21 mouse cellular contexts compared by ENCODE assay signal in the genomic region with DNA sequence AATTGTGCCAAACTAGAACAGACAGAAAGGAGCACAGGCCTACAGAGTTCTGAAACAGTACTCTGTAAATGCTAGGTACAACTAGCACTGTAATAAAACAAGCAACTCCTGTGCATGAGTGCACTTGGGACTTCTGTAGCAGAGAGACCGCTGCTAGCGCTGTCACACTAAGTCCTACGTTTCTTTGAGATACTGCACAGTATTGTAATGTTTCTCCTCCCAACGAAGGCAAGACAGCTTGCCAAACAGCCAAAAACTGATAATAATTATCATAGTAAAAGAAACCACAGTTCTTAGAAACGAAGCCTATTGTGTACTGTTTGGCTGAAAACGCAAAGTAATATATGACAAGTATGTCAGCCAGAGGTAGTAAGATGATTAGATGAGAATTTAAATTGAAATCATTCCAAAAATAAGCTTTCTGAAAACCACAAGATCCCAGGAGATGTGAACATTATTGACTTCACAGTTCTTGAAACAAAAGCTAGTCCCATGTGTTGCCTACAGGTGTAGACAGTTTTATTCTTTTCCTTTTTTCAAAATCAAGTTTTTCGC.
DNase-seq lines count a peak whose midpoint lies in the region; ATAC-seq and TF ChIP-seq lines count a peak whose summit lies in the region.
"Had no signal": no experiment of that assay in that cellular context is flagged by ENCODE, and none has a peak within 500 bp of the region (broad histone marks: within the 10 kb centered on the region; RNA-seq: fewer than 3 reads in every experiment).

No protein-coding gene starts in this region.

- H3K27ac ChIP-seq in heart, embryonic 12.5 days (ENCODE audit: poor library complexity, severe bottlenecking), result 0 out of 2 replicates have a peak overlapping the region, but pooled peaks have one; percentile 16
- H3K27ac ChIP-seq in heart, embryonic 11.5 days (ENCODE audit: low read depth, low read length), result no peak overlapping the region
- no peak overlapping the region for H3K27ac ChIP-seq in liver, postnatal 0 days (ENCODE audit: low read depth)
- no peak overlapping the region for H3K27ac ChIP-seq in hindbrain, postnatal 0 days
- H3K27ac ChIP-seq: embryonic facial prominence, embryonic 12.5 days; forebrain, embryonic 12.5 days; heart, embryonic 10.5 days; hindbrain, embryonic 10.5 days; hindbrain, embryonic 15.5 days had no signal

- no peaks in the 10 kb centered on the region for H3K36me3 ChIP-seq in heart, embryonic 12.5 days
- H3K36me3 ChIP-seq in heart, embryonic 11.5 days (ENCODE audit: control insufficient read depth, insufficient read depth, low read length), result no peaks in the 10 kb centered on the region
- H3K36me3 ChIP-seq in liver, postnatal 0 days (replicated peaks; ENCODE audit: insufficient read depth, low read length), result no peaks in the 10 kb centered on the region
- no peaks in the 10 kb centered on the region for H3K36me3 ChIP-seq in hindbrain, postnatal 0 days (ENCODE audit: insufficient read depth, low read length)
- H3K36me3 ChIP-seq: embryonic facial prominence, embryonic 12.5 days; forebrain, embryonic 12.5 days; heart, embryonic 10.5 days; hindbrain, embryonic 10.5 days; hindbrain, embryonic 15.5 days had no signal

- TF ChIP-seq EP300 in liver, postnatal 0 days (IDR thresholded peaks at IDR 0.05; ENCODE audit: low read depth), result 0 out of 2 replicates have a peak, but pooled peaks have one; percentile 23

- H3K27me3 ChIP-seq in heart, embryonic 12.5 days (replicated peaks), result no peaks in the 10 kb centered on the region
- H3K27me3 ChIP-seq in heart, embryonic 11.5 days (ENCODE audit: control insufficient read depth, insufficient read depth, low read length), result no peaks in the 10 kb centered on the region
- no peaks in the 10 kb centered on the region for H3K27me3 ChIP-seq in liver, postnatal 0 days (ENCODE audit: insufficient read depth, low read length)
- no peaks in the 10 kb centered on the region for H3K27me3 ChIP-seq in hindbrain, postnatal 0 days (ENCODE audit: insufficient read depth, low read length)
- H3K27me3 ChIP-seq: CH12.LX; embryonic facial prominence, embryonic 12.5 days; forebrain, embryonic 12.5 days; hindbrain, embryonic 15.5 days had no signal

- H3K4me3 ChIP-seq in heart, embryonic 12.5 days, result no peak overlapping the region
- no peak overlapping the region for H3K4me3 ChIP-seq in heart, embryonic 11.5 days (ENCODE audit: low read depth, low read length)
- H3K4me3 ChIP-seq in liver, postnatal 0 days (ENCODE audit: low read depth, low read length), result no peak overlapping the region
- H3K4me3 ChIP-seq in hindbrain, postnatal 0 days (ENCODE audit: low read length), result no peak overlapping the region
- H3K4me3 ChIP-seq: embryonic facial prominence, embryonic 12.5 days; forebrain, embryonic 12.5 days; heart, embryonic 10.5 days; hindbrain, embryonic 10.5 days; hindbrain, embryonic 15.5 days had no signal

- no peak for DNase-seq in liver, postnatal 0 days
- no peak for DNase-seq in cerebellum, postnatal 10 days
- no peak for DNase-seq in hindbrain, postnatal 0 days (ENCODE audit: low spot score)
- no peak for DNase-seq in adrenal gland, adult 8-10 months
- DNase-seq: adrenal gland, postnatal 10 days; cerebellum, adult 11-12 months; cerebellum, adult 9-10 months; cerebellum, postnatal 36 days; gastrocnemius, postnatal 10 days; heart, adult 18-20 months had no signal

- 64% methylated on average over 7 of the region's 7 CpGs for WGBS in heart, embryonic 12.5 days
- WGBS in heart, embryonic 11.5 days (ENCODE audit: insufficient replicate concordance), result 71% methylated on average over 7 of the region's 7 CpGs
- WGBS in liver, postnatal 0 days (ENCODE audit: insufficient replicate concordance), result 53% methylated on average over 7 of the region's 7 CpGs
- 67% methylated on average over 7 of the region's 7 CpGs for WGBS in hindbrain, postnatal 0 days

- no peak overlapping the region for H3K4me2 ChIP-seq in heart, embryonic 12.5 days
- H3K4me2 ChIP-seq in heart, embryonic 11.5 days, result no peak overlapping the region
- H3K4me2 ChIP-seq in liver, postnatal 0 days (ENCODE audit: low read depth, low read length), result no peak overlapping the region
- no peak overlapping the region for H3K4me2 ChIP-seq in hindbrain, postnatal 0 days (ENCODE audit: low read depth, low read length)
- H3K4me2 ChIP-seq: embryonic facial prominence, embryonic 12.5 days; forebrain, embryonic 12.5 days; hindbrain, embryonic 15.5 days had no signal

- TF ChIP-seq CTCF in liver, postnatal 0 days (IDR thresholded peaks at IDR 0.05; ENCODE audit: low read depth), result no peak
- TF ChIP-seq CTCF in hindbrain, postnatal 0 days (IDR thresholded peaks at IDR 0.05; ENCODE audit: low read depth), result no peak

- ATAC-seq in heart, embryonic 12.5 days (ENCODE audit: insufficient number of reproducible peaks, low FRiP score), result no peak
- ATAC-seq in heart, embryonic 11.5 days (replicated peaks; ENCODE audit: insufficient number of reproducible peaks, low FRiP score, low TSS enrichment), result no peak
- peak; percentile 63 for ATAC-seq in common myeloid progenitor, adult 5-6 weeks (replicated peaks; ENCODE audit: low read depth, poor library complexity, severe bottlenecking)
- no peak for ATAC-seq in liver, postnatal 0 days
- no peak for ATAC-seq in hindbrain, postnatal 0 days
- ATAC-seq: forebrain, embryonic 16.5 days; inflammation-experienced regulatory T-cells, adult 6 months had no signal

- no peaks in the 10 kb centered on the region for H3K9me3 ChIP-seq in heart, embryonic 12.5 days (replicated peaks)
- H3K9me3 ChIP-seq in heart, embryonic 11.5 days (replicated peaks; ENCODE audit: control insufficient read depth, low read length), result no peaks in the 10 kb centered on the region
- H3K9me3 ChIP-seq in liver, postnatal 0 days (ENCODE audit: low read length), result no peaks in the 10 kb centered on the region
- H3K9me3 ChIP-seq in hindbrain, postnatal 0 days (ENCODE audit: low read length), result no peaks in the 10 kb centered on the region
- H3K9me3 ChIP-seq: embryonic facial prominence, embryonic 12.5 days; forebrain, embryonic 12.5 days; heart, embryonic 10.5 days; hindbrain, embryonic 10.5 days; hindbrain, embryonic 15.5 days had no signal

- no peak overlapping the region for H3K9ac ChIP-seq in heart, embryonic 12.5 days
- H3K9ac ChIP-seq in heart, embryonic 11.5 days (ENCODE audit: low read depth, low read length), result no peak overlapping the region
- H3K9ac ChIP-seq in liver, postnatal 0 days (replicated peaks), result no peak overlapping the region
- H3K9ac ChIP-seq in hindbrain, postnatal 0 days (replicated peaks; ENCODE audit: low read length), result no peak overlapping the region
- H3K9ac ChIP-seq: embryonic facial prominence, embryonic 12.5 days; forebrain, embryonic 12.5 days; hindbrain, embryonic 15.5 days had no signal

- peaks cover 14% of the 10 kb centered on the region for H3K4me1 ChIP-seq in heart, embryonic 12.5 days (replicated peaks)
- no peaks in the 10 kb centered on the region for H3K4me1 ChIP-seq in heart, embryonic 11.5 days (ENCODE audit: control insufficient read depth, insufficient read depth, low read length)
- H3K4me1 ChIP-seq in liver, postnatal 0 days (ENCODE audit: insufficient read depth), result no peaks in the 10 kb centered on the region
- H3K4me1 ChIP-seq in hindbrain, postnatal 0 days (ENCODE audit: insufficient read depth, low read length), result no peaks in the 10 kb centered on the region
- H3K4me1 ChIP-seq: embryonic facial prominence, embryonic 12.5 days; forebrain, embryonic 12.5 days; heart, embryonic 10.5 days; hindbrain, embryonic 10.5 days; hindbrain, embryonic 15.5 days had no signal
